Mouse (Mus musculus) MEL (cell line): ENCODE measurements around the gene Ccdc33.

ENCODE experiments used
- CTCF ChIP-seq, 3 experiments: IDR thresholded peaks in 2 of 3; conservative IDR thresholded peaks in 1 of 3; 2 replicates each; pipeline ENCODE4 v1.5.1; 2011 to 2012; ENCODE audit warnings: low read length in 3 of 3, low read depth in 2 of 3, mild to moderate bottlenecking in 2 of 3, improper control_type of control experiment in 1 of 3, inconsistent platforms in 1 of 3, mixed read lengths in 1 of 3, moderate library complexity in 1 of 3; ENCODE audit not compliant: control insufficient read depth in 1 of 3, insufficient read depth in 1 of 3, poor library complexity in 1 of 3, severe bottlenecking in 1 of 3
- EP300 ChIP-seq, 2 experiments: IDR thresholded peaks; 2 replicates each; pipeline ENCODE4 v1.6.1; 2011; ENCODE audit warnings: improper control_type of control experiment in 2 of 2, low read length in 2 of 2, low read depth in 1 of 2, mild to moderate bottlenecking in 1 of 2
- MAZ ChIP-seq: IDR thresholded peaks from 2 replicates; pipeline ENCODE4 v1.6.1; 2012; ENCODE audit warnings: low read depth, mild to moderate bottlenecking, inconsistent platforms, low read length, improper control_type of control experiment
- MEF2A ChIP-seq: IDR thresholded peaks from 2 replicates; pipeline ENCODE4 v1.6.1; 2014; ENCODE audit warnings: low read depth, mild to moderate bottlenecking, inconsistent platforms, low read length, improper control_type of control experiment; ENCODE audit not compliant: poor library complexity, insufficient replicate concordance, severe bottlenecking; ENCODE audit errors: extremely low read depth
- POLR2A ChIP-seq, 2 experiments: IDR thresholded peaks; 2 replicates each; pipeline ENCODE4 v1.6.1; 2011 to 2012; ENCODE audit warnings: low read length in 2 of 2, mild to moderate bottlenecking in 2 of 2, control low read depth in 1 of 2, improper control_type of control experiment in 1 of 2, low read depth in 1 of 2, moderate library complexity in 1 of 2; ENCODE audit not compliant: control insufficient read depth in 1 of 2, insufficient read depth in 1 of 2, poor library complexity in 1 of 2
- TAL1 ChIP-seq: IDR thresholded peaks from 2 replicates; pipeline ENCODE4 v1.6.1; 2012; ENCODE audit warnings: mild to moderate bottlenecking, inconsistent platforms, low read length, moderate library complexity, mixed read lengths
- TBP ChIP-seq: IDR thresholded peaks from 2 replicates; pipeline ENCODE4 v1.8.0; 2011; ENCODE audit warnings: low read depth, low read length, improper control_type of control experiment
- TCF12 ChIP-seq: IDR thresholded peaks from 2 replicates; pipeline ENCODE4 v1.6.1; 2014; ENCODE audit warnings: low read depth, mild to moderate bottlenecking, inconsistent platforms, low read length, improper control_type of control experiment, moderate library complexity
- UBTF ChIP-seq: IDR thresholded peaks from 2 replicates; pipeline ENCODE4 v1.6.1; 2012; ENCODE audit warnings: low read depth, mild to moderate bottlenecking, inconsistent platforms, low read length, improper control_type of control experiment, moderate library complexity, borderline replicate concordance; ENCODE audit not compliant: insufficient read depth
- USF2 ChIP-seq, 2 experiments: IDR thresholded peaks; 2 replicates each; pipeline ENCODE4 v1.6.1; 2011 to 2012; ENCODE audit warnings: improper control_type of control experiment in 2 of 2, low read length in 2 of 2, borderline replicate concordance in 1 of 2, inconsistent platforms in 1 of 2, low read depth in 1 of 2, mild to moderate bottlenecking in 1 of 2; ENCODE audit not compliant: insufficient read depth in 1 of 2

DNA sequence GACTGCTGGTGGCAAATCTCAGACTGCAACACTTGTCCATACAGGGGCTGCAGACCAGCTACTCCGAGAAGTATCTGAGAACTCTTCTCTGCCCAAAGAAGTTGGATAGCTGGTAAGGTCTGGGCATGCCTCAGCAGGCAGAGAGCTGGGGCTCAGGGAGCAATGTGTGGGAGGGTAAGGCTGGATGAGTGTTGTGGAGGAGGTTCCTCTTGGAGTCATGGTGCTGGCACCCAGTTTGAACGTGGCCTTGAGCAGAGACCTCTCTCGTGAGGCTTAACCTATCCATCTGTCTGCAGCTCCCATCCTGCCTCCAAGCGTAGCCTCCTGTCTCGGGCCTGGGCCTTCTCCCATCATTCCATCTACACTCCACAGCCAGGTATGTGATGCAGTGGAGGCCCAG, 26.8 kb upstream of the Ccdc33 start:
- TF ChIP-seq POLR2A (IDR thresholded peaks at IDR 0.05; ENCODE audit: control insufficient read depth in 1 of 2, insufficient read depth in 1 of 2, low read depth in 1 of 2, low read length in 2 of 2, poor library complexity in 1 of 2) (no peak), UBTF (no peak), TAL1 (no peak), TCF12 (no peak), CTCF (IDR thresholded peaks at IDR 0.05 in 2 of 3, conservative IDR thresholded peaks at IDR 0.05 in 1 of 3; ENCODE audit: control insufficient read depth in 1 of 3, insufficient read depth in 1 of 3, low read depth in 2 of 3, low read length in 3 of 3, poor library complexity in 1 of 3, severe bottlenecking in 1 of 3) (no peak), TBP (no peak), USF2 (IDR thresholded peaks at IDR 0.05; ENCODE audit: borderline replicate concordance in 1 of 2, insufficient read depth in 1 of 2, low read depth in 1 of 2, low read length in 2 of 2) (no peak), EP300 (IDR thresholded peaks at IDR 0.05; ENCODE audit: low read depth in 1 of 2, low read length in 2 of 2) (no peak), MAZ (no peak), MEF2A (no peak)
